Mouse (Mus musculus) heart, embryonic 15.5 days (tissue): ENCODE results near the gene Lamb3. TPM values are rescaled to one million over a fixed set of nuclear protein-coding genes. Genes with fewer than 3 reads are reported as not detected.

ENCODE experiments used
- ATAC-seq: fragments of 200-750 bp; cut with Nextera tagmentation; replicated peaks from 2 replicates; pipeline ENCODE4 v1.8.0; 2017; ENCODE audit warnings: low read depth, moderate TSS enrichment; ENCODE audit not compliant: insufficient number of reproducible peaks, insufficient read depth, low FRiP score
- H3K27ac ChIP-seq: fragments of 300-500 bp; sonication (generic); 2 replicates; pipeline ENCODE4 v1.5.1; 2015; ENCODE audit warnings: mild to moderate bottlenecking, inconsistent platforms
- H3K27me3 ChIP-seq: fragments of 300-500 bp; sonication (generic); 2 replicates; pipeline ENCODE4 v1.6.1; 2015; ENCODE audit warnings: inconsistent platforms
- H3K36me3 ChIP-seq: fragments of 300-500 bp; sonication (generic); 2 replicates; pipeline ENCODE4 v1.6.1; 2015; ENCODE audit warnings: mild to moderate bottlenecking, inconsistent platforms
- H3K4me1 ChIP-seq: fragments of 300-500 bp; sonication (generic); replicated peaks from 2 replicates; pipeline ENCODE4 v1.6.1; 2015; ENCODE audit warnings: inconsistent platforms
- H3K4me2 ChIP-seq: fragments of 300-500 bp; sonication (generic); 2 replicates; pipeline ENCODE4 v1.6.1; 2015; ENCODE audit warnings: inconsistent platforms, mild to moderate bottlenecking, moderate library complexity
- H3K4me3 ChIP-seq: fragments of 300-500 bp; sonication (generic); 2 replicates; pipeline ENCODE4 v1.5.1; 2015; ENCODE audit warnings: mild to moderate bottlenecking, inconsistent platforms
- H3K9ac ChIP-seq: fragments of 300-500 bp; sonication (generic); 2 replicates; pipeline ENCODE4 v1.6.1; 2015; ENCODE audit warnings: mild to moderate bottlenecking, inconsistent platforms
- H3K9me3 ChIP-seq: fragments of 300-500 bp; sonication (generic); replicated peaks from 2 replicates; pipeline ENCODE4 v1.6.1; 2016; ENCODE audit warnings: inconsistent platforms
- WGBS: fragments of 180-500 bp; shearing (Covaris S2); methylation state at CpG from one replicate; pipeline ENCODE4 v1.1.7; 2015; ENCODE audit warnings: mixed read lengths; 5-methylcytosine and 5-hydroxymethylcytosine counted together
- polyA plus RNA-seq: library from polyadenylated mRNA; unstranded; fragments of >200 nt; fragmentation: Nextera tagmentation; extraction: Ambion mirVana; gene quantifications from 2 replicates; pipeline ENCODE4 v1.2.1, GENCODE M21; 2015

Lamb3 gene
- polyA plus RNA-seq, 1 experiment from 2014 or later: 4.7 TPM

GRCm38 (mm10) chr1:193287578-193287977 is 80.1 kb downstream of the Lamb3 start:
- Histone ChIP-seq H3K4me2 (no peak overlapping the region), H3K27me3 (no peaks in the 10 kb centered on the region), H3K4me1 (no peaks in the 10 kb centered on the region), H3K27ac (no peak overlapping the region), H3K4me3 (no peak overlapping the region), H3K9me3 (no peaks in the 10 kb centered on the region), H3K36me3 (no peaks in the 10 kb centered on the region), H3K9ac (no peak overlapping the region)
- no peak for ATAC-seq
- 71% methylated on average over 2 of the region's 2 CpGs for WGBS

GRCm38 (mm10) chr1:193289076-193289475 is 81.6 kb downstream of the Lamb3 start:
- Histone ChIP-seq H3K9ac (no peak overlapping the region), H3K4me2 (no peak overlapping the region), H3K4me1 (no peaks in the 10 kb centered on the region), H3K9me3 (no peaks in the 10 kb centered on the region), H3K27me3 (no peaks in the 10 kb centered on the region), H3K27ac (no peak overlapping the region), H3K36me3 (no peaks in the 10 kb centered on the region), H3K4me3 (no peak overlapping the region)
- ATAC-seq: no peak
- WGBS: 88% methylated on average over 3 of the region's 3 CpGs

GRCm38 (mm10) chr1:193289914-193290313 is 82.4 kb downstream of the Lamb3 start:
- no peak overlapping the region for H3K9ac ChIP-seq
- no peaks in the 10 kb centered on the region for H3K27me3 ChIP-seq
- no peak overlapping the region for H3K27ac ChIP-seq
- H3K4me2 ChIP-seq: no peak overlapping the region
- no peaks in the 10 kb centered on the region for H3K4me1 ChIP-seq
- WGBS: 71% methylated on average over 5 of the region's 5 CpGs
- no peak for ATAC-seq
- no peaks in the 10 kb centered on the region for H3K9me3 ChIP-seq
- no peak overlapping the region for H3K4me3 ChIP-seq
- no peaks in the 10 kb centered on the region for H3K36me3 ChIP-seq

GRCm38 (mm10) chr1:193290686-193291085 is 83.2 kb downstream of the Lamb3 start:
- Histone ChIP-seq H3K4me2 (no peak overlapping the region), H3K4me1 (no peaks in the 10 kb centered on the region), H3K9ac (no peak overlapping the region), H3K9me3 (no peaks in the 10 kb centered on the region), H3K36me3 (no peaks in the 10 kb centered on the region), H3K27me3 (no peaks in the 10 kb centered on the region), H3K4me3 (no peak overlapping the region), H3K27ac (no peak overlapping the region)
- ATAC-seq: no peak

GRCm38 (mm10) chr1:193293039-193293438 is 85.5 kb downstream of the Lamb3 start:
- WGBS: 57% methylated on average over 2 of the region's 2 CpGs
- ATAC-seq: no peak

GRCm38 (mm10) chr1:193293926-193294325 is 86.4 kb downstream of the Lamb3 start:
- Histone ChIP-seq H3K9me3 (no peaks in the 10 kb centered on the region), H3K4me2 (no peak overlapping the region), H3K27ac (no peak overlapping the region), H3K36me3 (no peaks in the 10 kb centered on the region), H3K9ac (no peak overlapping the region), H3K27me3 (no peaks in the 10 kb centered on the region), H3K4me3 (no peak overlapping the region), H3K4me1 (no peaks in the 10 kb centered on the region)
- ATAC-seq: no peak
- WGBS: 66% methylated on average over 3 of the region's 3 CpGs

More at GRCm38 (mm10) chr1:193293039-193293438, 85.5 kb downstream of the Lamb3 start:
- no peaks in the 10 kb centered on the region for H3K36me3 ChIP-seq
- H3K4me3 ChIP-seq: no peak overlapping the region
- H3K4me2 ChIP-seq: no peak overlapping the region
- no peaks in the 10 kb centered on the region for H3K9me3 ChIP-seq
- H3K27ac ChIP-seq: no peak overlapping the region
- no peak overlapping the region for H3K9ac ChIP-seq
- no peaks in the 10 kb centered on the region for H3K27me3 ChIP-seq
- no peaks in the 10 kb centered on the region for H3K4me1 ChIP-seq

- Histone ChIP-seq H3K9me3 (no peaks in the 10 kb centered on the region), H3K4me1 (no peaks in the 10 kb centered on the region), H3K9ac (no peak overlapping the region), H3K27ac (no peak overlapping the region), H3K36me3 (no peaks in the 10 kb centered on the region), H3K4me2 (no peak overlapping the region), H3K4me3 (no peak overlapping the region), H3K27me3 (no peaks in the 10 kb centered on the region)
- ATAC-seq: no peak
- 68% methylated on average over 5 of the region's 5 CpGs for WGBS
These were observed 88.4 kb downstream of the Lamb3 start for GRCm38 (mm10) chr1:193295920-193296319.

- H3K9ac ChIP-seq: no peak overlapping the region
- no peak overlapping the region for H3K4me2 ChIP-seq
- H3K4me3 ChIP-seq: no peak overlapping the region
- H3K27me3 ChIP-seq: 0 out of 2 replicates have a peak, but pooled peaks cover 5% of the 10 kb centered on the region
- H3K36me3 ChIP-seq: no peaks in the 10 kb centered on the region
- WGBS: 72% methylated on average over 3 of the region's 3 CpGs
- no peak overlapping the region for H3K27ac ChIP-seq
- H3K4me1 ChIP-seq: peaks cover 8% of the 10 kb centered on the region
- H3K9me3 ChIP-seq: no peaks in the 10 kb centered on the region
- no peak for ATAC-seq
These were observed 90.8 kb downstream of the Lamb3 start for GRCm38 (mm10) chr1:193298141-193298765.

GRCm38 (mm10) chr1:193299995-193300394 is 92.5 kb downstream of the Lamb3 start:
- H3K36me3 ChIP-seq: no peaks in the 10 kb centered on the region
- no peaks in the 10 kb centered on the region for H3K9me3 ChIP-seq
- no peak for ATAC-seq
- 0 out of 2 replicates have a peak, but pooled peaks cover 5% of the 10 kb centered on the region for H3K27me3 ChIP-seq
- H3K4me3 ChIP-seq: no peak overlapping the region
- no peak overlapping the region for H3K27ac ChIP-seq
- peaks cover 8% of the 10 kb centered on the region for H3K4me1 ChIP-seq
- no peak overlapping the region for H3K4me2 ChIP-seq
- no peak overlapping the region for H3K9ac ChIP-seq
- 71% methylated on average over 1 of the region's 1 CpGs for WGBS

- WGBS: 46% methylated on average over 6 of the region's 6 CpGs
- H3K36me3 ChIP-seq: no peaks in the 10 kb centered on the region
- H3K27ac ChIP-seq: 0 out of 2 replicates have a peak overlapping the region, but pooled peaks have one; percentile 15
- ATAC-seq: 0 out of 2 replicates have a peak, but pooled peaks have one; percentile 30
- 0 out of 2 replicates have a peak, but pooled peaks cover 5% of the 10 kb centered on the region for H3K27me3 ChIP-seq
- no peak overlapping the region for H3K4me2 ChIP-seq
- peaks cover 8% of the 10 kb centered on the region for H3K4me1 ChIP-seq
- no peak overlapping the region for H3K9ac ChIP-seq
- no peak overlapping the region for H3K4me3 ChIP-seq
- no peaks in the 10 kb centered on the region for H3K9me3 ChIP-seq
These were observed 94.0 kb downstream of the Lamb3 start for GRCm38 (mm10) chr1:193301216-193302092.

- peaks cover 8% of the 10 kb centered on the region for H3K4me1 ChIP-seq
- no peak overlapping the region for H3K4me3 ChIP-seq
- no peak overlapping the region; the same call in 1 of the 2 replicates for H3K4me2 ChIP-seq
- 63% methylated on average over 8 of the region's 8 CpGs for WGBS
- H3K9me3 ChIP-seq: no peaks in the 10 kb centered on the region
- 0 out of 2 replicates have a peak, but pooled peaks cover 5% of the 10 kb centered on the region for H3K27me3 ChIP-seq
- 0 out of 2 replicates have a peak overlapping the region, but pooled peaks have one; percentile 12 for H3K27ac ChIP-seq
- 0 out of 2 replicates have a peak, but pooled peaks have one; percentile 2 for ATAC-seq
- H3K9ac ChIP-seq: no peak overlapping the region
- H3K36me3 ChIP-seq: no peaks in the 10 kb centered on the region
These were observed 94.5 kb downstream of the Lamb3 start for GRCm38 (mm10) chr1:193302093-193302405.
